Mouse (Mus musculus): ENCODE measurements around the gene Abcf3. TPM values are rescaled to one million over a fixed set of nuclear protein-coding genes. Genes with fewer than 3 reads are reported as not detected.

The Abcf3 gene
- polyA plus RNA-seq (2015; fragmentation: Nextera tagmentation; extraction: Ambion mirVana) = 18.0 and 19.8 TPM in 2 replicates

DNA sequence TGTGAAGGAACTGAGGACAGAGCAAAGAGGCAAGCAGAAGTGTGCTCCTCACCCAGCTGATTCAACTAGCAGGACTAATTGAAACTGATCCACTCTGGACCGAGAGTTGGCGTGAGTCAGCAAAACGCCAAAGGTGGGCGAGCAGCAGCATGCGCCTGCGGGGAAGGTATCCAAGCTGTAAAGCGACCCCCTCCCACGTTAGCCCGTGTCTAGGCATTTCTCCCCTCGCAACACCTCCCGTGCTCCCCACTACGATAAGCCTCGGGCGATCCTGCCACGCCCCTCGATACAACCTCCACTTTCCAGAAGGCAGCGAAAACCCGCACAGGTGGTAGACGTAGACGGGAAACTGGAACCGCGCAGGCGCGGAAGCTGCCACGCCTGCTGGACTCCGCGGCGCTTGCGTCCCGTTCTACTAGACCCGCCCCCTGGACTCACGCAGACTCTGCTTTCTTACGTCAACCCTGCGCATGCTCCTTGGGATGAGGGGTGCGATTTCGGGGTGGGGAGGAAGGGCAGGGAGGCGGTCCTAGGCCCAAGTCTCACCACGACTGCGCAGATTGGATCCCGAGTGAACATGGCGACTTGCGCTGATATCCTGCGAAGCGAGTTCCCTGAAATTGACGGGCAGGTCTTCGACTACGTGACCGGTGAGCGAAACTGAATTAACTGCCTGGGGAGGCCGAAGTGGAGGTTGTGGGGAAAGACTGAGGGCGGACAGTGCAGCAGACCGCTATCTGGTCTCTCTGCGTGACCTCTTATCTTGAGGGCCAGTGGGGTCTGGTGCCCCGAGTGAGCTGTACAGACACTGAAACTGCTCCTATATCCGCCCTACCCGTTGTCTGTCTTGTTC is at the start of gene Abcf3:
TSS of gene Abcf3 (plus strand) at position 482 of the 853 bp plus-strand sequence.
- Histone ChIP-seq H3K4me2 (ENCODE audit: low read depth, low read length) (peak within 1 kb of the TSS; percentile 97), H3K4me1 (ENCODE audit: insufficient read depth) (peaks cover 7% of the 10 kb centered on the region), H3K9me3 (ENCODE audit: low read length) (no peaks in the 10 kb centered on the region), H3K27me3 (ENCODE audit: insufficient read depth, low read length) (no peaks in the 10 kb centered on the region), H3K9ac (replicated peaks) (peak within 1 kb of the TSS; percentile 92), H3K36me3 (replicated peaks; ENCODE audit: insufficient read depth, low read length) (peaks cover 52% of the 10 kb centered on the region), H3K27ac (ENCODE audit: low read depth) (peak within 1 kb of the TSS; percentile 69), H3K4me3 (ENCODE audit: low read depth, low read length) (peak within 1 kb of the TSS; percentile 77)
- ATAC-seq (peak; percentile 99), DNase-seq (peak; percentile 98)
- WGBS (ENCODE audit: insufficient replicate concordance) = under 1% methylated on average over 56 of the region's 56 CpGs
- TF ChIP-seq EP300 (IDR thresholded peaks at IDR 0.05; ENCODE audit: low read depth) = no peak
- no peak for TF ChIP-seq CTCF (IDR thresholded peaks at IDR 0.05; ENCODE audit: low read depth)

DNA sequence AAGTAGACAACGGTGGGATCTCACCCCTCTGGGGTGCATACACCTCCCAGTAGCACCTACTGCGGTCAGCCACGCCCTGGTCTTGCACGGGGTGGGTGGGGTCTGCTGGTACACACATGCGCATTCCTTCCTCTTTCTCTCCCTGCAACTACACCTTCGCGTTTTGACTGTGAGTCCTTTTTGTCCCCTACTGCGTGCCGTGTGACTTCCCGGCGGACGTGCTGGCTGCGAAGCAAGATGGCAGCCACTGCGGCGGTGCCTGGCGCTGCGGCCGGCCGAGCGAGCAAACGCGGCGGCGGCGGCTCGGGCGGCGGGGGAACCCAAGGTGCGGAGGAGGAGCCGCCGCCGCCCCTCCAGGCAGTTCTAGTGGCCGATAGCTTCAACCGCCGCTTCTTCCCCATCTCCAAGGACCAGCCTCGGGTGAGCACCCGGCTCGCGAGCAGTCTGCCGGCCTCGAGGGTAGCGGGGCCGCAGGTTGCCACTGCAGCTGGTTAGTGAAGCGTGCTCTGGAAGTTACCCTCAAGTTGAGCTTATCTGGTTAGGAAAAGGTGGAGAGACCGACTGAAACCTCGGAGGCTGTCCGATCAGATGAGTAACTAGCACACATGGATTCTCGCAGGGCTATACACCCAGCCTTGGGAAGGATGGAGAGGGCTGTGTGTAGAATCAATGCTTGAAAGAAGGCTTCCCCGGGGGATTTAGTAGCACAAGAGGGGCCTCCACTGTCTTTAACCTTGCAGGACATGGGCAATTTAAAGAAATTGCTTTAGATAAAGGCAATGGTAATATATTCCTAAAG is 49.5 kb upstream of the Abcf3 start, which contains the start of gene Eif2b5:
TSS of gene Eif2b5 (plus strand) at position 141 of the 799 bp plus-strand sequence.
- TF ChIP-seq CTCF (IDR thresholded peaks at IDR 0.05; ENCODE audit: low read depth) (0 out of 2 replicates have a peak, but pooled peaks have one; percentile 10), EP300 (IDR thresholded peaks at IDR 0.05; ENCODE audit: low read depth) (no peak)

DNA sequence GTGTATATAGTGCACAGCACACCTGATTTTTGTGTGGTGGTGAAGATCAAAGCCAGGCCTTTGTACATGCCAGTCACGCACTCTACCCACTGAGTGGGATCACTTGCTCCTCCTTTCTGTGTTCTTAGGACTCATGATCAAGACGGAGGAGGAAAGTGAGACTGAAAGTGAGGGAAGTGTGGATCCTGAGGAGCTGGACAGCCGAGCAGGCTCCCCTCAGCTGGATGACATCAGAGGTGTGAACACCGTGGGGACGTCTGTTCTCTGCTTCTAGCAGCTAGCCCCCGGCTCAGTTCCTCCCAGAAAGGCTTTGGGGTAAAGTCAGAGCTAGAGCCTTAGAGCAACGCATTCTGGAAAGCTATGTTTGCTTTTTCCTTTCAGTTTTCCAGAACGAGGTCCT is 42.4 kb upstream of the Abcf3 start:
- Histone ChIP-seq H3K4me1 (ENCODE audit: insufficient read depth) (no peaks in the 10 kb centered on the region), H3K4me3 (ENCODE audit: low read depth, low read length) (no peak overlapping the region), H3K27ac (ENCODE audit: low read depth) (no peak overlapping the region), H3K27me3 (ENCODE audit: insufficient read depth, low read length) (no peaks in the 10 kb centered on the region), H3K9me3 (ENCODE audit: low read length) (no peaks in the 10 kb centered on the region), H3K36me3 (replicated peaks; ENCODE audit: insufficient read depth, low read length) (peaks cover 89% of the 10 kb centered on the region), H3K9ac (replicated peaks) (no peak overlapping the region), H3K4me2 (ENCODE audit: low read depth, low read length) (no peak overlapping the region)
- ATAC-seq = no peak
- TF ChIP-seq EP300 (IDR thresholded peaks at IDR 0.05; ENCODE audit: low read depth) (no peak), CTCF (IDR thresholded peaks at IDR 0.05; ENCODE audit: low read depth) (no peak)
- no peak for DNase-seq
- WGBS (ENCODE audit: insufficient replicate concordance) = 82% methylated on average over 8 of the region's 8 CpGs

More for the DNA sequence above, 49.5 kb upstream of the Abcf3 start, which contains the start of gene Eif2b5:
- Histone ChIP-seq H3K4me2 (ENCODE audit: low read depth, low read length) (peak within 1 kb of the TSS; percentile 85), H3K9ac (replicated peaks) (peak within 1 kb of the TSS; percentile 90), H3K27ac (ENCODE audit: low read depth) (peak within 1 kb of the TSS; percentile 13), H3K4me1 (ENCODE audit: insufficient read depth) (peaks cover 15% of the 10 kb centered on the region), H3K9me3 (ENCODE audit: low read length) (no peaks in the 10 kb centered on the region), H3K4me3 (ENCODE audit: low read depth, low read length) (peak within 1 kb of the TSS; percentile 90), H3K36me3 (replicated peaks; ENCODE audit: insufficient read depth, low read length) (peaks cover 29% of the 10 kb centered on the region), H3K27me3 (ENCODE audit: insufficient read depth, low read length) (no peaks in the 10 kb centered on the region)
- under 1% methylated on average over 49 of the region's 49 CpGs for WGBS (ENCODE audit: insufficient replicate concordance)
- peak; percentile 95 for ATAC-seq
- DNase-seq = peak; percentile 91

DNA sequence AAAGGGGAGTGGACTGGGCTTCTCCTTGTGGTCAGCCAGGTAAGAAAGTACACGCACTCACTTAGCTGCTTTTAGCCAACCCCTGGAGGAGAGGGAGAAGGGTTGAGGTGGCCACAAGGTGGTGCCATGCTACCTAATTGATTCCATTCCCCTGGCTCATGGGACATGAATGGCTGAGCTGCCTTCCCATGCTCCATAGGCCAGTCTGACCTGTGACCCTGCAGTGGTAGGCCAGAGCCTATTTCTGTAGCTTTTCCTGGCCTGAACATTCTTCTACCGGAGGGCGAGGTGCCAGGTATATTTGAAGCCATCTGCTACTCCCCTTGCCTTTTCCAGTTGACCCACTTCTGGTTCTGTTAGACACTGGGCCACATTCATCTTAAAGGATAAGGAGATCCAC is 39.0 kb upstream of the Abcf3 start:
- 82% methylated on average over 3 of the region's 3 CpGs for whole genome bisulfite sequencing (ENCODE audit: insufficient replicate concordance)
- Histone ChIP-seq H3K27ac (ENCODE audit: low read depth) (no peak overlapping the region), H3K36me3 (replicated peaks; ENCODE audit: insufficient read depth, low read length) (peaks cover 62% of the 10 kb centered on the region), H3K9me3 (ENCODE audit: low read length) (no peaks in the 10 kb centered on the region), H3K4me2 (ENCODE audit: low read depth, low read length) (no peak overlapping the region), H3K27me3 (ENCODE audit: insufficient read depth, low read length) (no peaks in the 10 kb centered on the region), H3K9ac (replicated peaks) (no peak overlapping the region), H3K4me1 (ENCODE audit: insufficient read depth) (no peaks in the 10 kb centered on the region), H3K4me3 (ENCODE audit: low read depth, low read length) (no peak overlapping the region)
- DNase-seq (peak; percentile 45), ATAC-seq (peak; percentile 68)
- peak; percentile 66 for TF ChIP-seq CTCF (IDR thresholded peaks at IDR 0.05; ENCODE audit: low read depth)
- no peak for TF ChIP-seq EP300 (IDR thresholded peaks at IDR 0.05; ENCODE audit: low read depth)

DNA sequence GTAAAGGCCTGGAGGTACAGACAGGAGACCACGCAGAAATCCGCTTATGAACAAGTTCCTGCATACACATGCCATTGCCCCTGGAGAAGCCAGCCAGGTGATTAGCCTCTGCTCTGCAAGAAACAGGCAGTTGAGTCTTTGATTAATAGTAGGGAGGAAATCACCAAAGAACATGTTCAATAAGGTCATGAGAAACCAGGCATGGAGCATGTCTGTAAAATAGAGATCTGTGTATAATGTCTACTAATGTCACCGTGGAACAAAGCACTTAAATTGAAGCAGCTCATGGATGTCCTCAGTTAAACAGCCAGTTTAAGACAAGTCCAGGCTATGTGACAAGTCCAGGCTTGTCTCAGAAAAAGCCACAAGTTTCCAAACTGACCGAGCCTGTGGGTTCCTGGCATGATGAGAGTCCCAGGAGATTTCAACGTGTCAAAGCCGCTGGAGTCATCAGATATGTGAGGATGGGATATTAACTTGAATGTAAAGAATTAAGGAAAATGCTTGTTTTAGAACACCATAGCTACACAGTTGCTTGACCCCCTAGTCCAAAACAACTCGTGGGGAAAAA is 37.0 kb upstream of the Abcf3 start:
- H3K36me3 ChIP-seq (replicated peaks; ENCODE audit: insufficient read depth, low read length) = peaks cover 47% of the 10 kb centered on the region
- no peak overlapping the region for H3K4me3 ChIP-seq (ENCODE audit: low read depth, low read length)
- TF ChIP-seq EP300 (IDR thresholded peaks at IDR 0.05; ENCODE audit: low read depth) = no peak
- TF ChIP-seq CTCF (IDR thresholded peaks at IDR 0.05; ENCODE audit: low read depth) = no peak
- no peaks in the 10 kb centered on the region for H3K27me3 ChIP-seq (ENCODE audit: insufficient read depth, low read length)
- whole genome bisulfite sequencing (ENCODE audit: insufficient replicate concordance) = 84% methylated on average over 7 of the region's 7 CpGs
- H3K27ac ChIP-seq (ENCODE audit: low read depth) = no peak overlapping the region
- ATAC-seq (no peak), DNase-seq (no peak)
- no peak overlapping the region for H3K9ac ChIP-seq (replicated peaks)
- H3K4me1 ChIP-seq (ENCODE audit: insufficient read depth) = peaks cover 2% of the 10 kb centered on the region; the same call in 1 of the 2 replicates
- no peaks in the 10 kb centered on the region for H3K9me3 ChIP-seq (ENCODE audit: low read length)
- H3K4me2 ChIP-seq (ENCODE audit: low read depth, low read length) = no peak overlapping the region
